Mouse (Mus musculus) activated CD4-positive, CD25-positive, alpha-beta regulatory T cell, adult 4 months (primary cell): ENCODE data around the gene Zfp948. TPM values are rescaled to one million over a fixed set of nuclear protein-coding genes. Genes with fewer than 3 reads are reported as not detected.

Experiments
- polyA plus RNA-seq, 2 experiments: library from polyadenylated mRNA; unstranded; fragments of 100-300 nt; shearing (Covaris generic); gene quantifications; one replicate each; pipeline ENCODE4 v1.2.1; 2017

The Zfp948 gene
- polyA plus RNA-seq, 2 experiments from 2014 or later = 2.6 to 7.1 TPM

Other genes with a start within 250 kb of the Zfp948 start
- 10 to 100 TPM; 19.2 to 22.9 TPM for gene Zfp677, start 183.3 kb upstream of the Zfp948 start, polyA plus RNA-seq
- 10 to 100 TPM; 10.5 to 11.8 TPM for gene Zfp54, start 143.8 kb upstream of the Zfp948 start, polyA plus RNA-seq
- gene Zfp51, start 116.6 kb upstream of the Zfp948 start, polyA plus RNA-seq = 10 to 100 TPM; 36.2 to 41.1 TPM
- gene Zfp53, start 78.0 kb upstream of the Zfp948 start, polyA plus RNA-seq = 10 to 100 TPM; 31.8 to 32.9 TPM
- 10 to 100 TPM; 16.5 to 20.0 TPM for gene Zfp52, start 31.5 kb upstream of the Zfp948 start, polyA plus RNA-seq
- 10 to 100 TPM in 1 of 2 experiments, 1 to 10 TPM in 1; 9.9 to 15.3 TPM for gene Zfp983, start 83.6 kb downstream of the Zfp948 start, polyA plus RNA-seq
- gene Gm10226, start 124.9 kb downstream of the Zfp948 start, polyA plus RNA-seq = 10 to 100 TPM; 16.1 to 17.7 TPM
- gene Zfp760, start 140.7 kb downstream of the Zfp948 start, polyA plus RNA-seq = 1 to 10 TPM; 7.0 to 8.3 TPM
- gene Zfp229, start 163.8 kb downstream of the Zfp948 start, polyA plus RNA-seq = under 1 TPM; 0.34 to 0.50 TPM